Mouse (Mus musculus) CD4-positive, CD25-positive, alpha-beta regulatory T cell (primary cell): ENCODE results near the gene E330017A01Rik. TPM values are rescaled to one million over a fixed set of nuclear protein-coding genes. Genes with fewer than 3 reads are reported as not detected.

ENCODE experiments used
- polyA plus RNA-seq: library from polyadenylated mRNA; unstranded; fragments of 100-300 nt; shearing (Covaris generic); gene quantifications from one replicate; pipeline ENCODE4 v1.2.1, GENCODE M21; 2017

E330017A01Rik gene
- not detected for polyA plus RNA-seq

DNA sequence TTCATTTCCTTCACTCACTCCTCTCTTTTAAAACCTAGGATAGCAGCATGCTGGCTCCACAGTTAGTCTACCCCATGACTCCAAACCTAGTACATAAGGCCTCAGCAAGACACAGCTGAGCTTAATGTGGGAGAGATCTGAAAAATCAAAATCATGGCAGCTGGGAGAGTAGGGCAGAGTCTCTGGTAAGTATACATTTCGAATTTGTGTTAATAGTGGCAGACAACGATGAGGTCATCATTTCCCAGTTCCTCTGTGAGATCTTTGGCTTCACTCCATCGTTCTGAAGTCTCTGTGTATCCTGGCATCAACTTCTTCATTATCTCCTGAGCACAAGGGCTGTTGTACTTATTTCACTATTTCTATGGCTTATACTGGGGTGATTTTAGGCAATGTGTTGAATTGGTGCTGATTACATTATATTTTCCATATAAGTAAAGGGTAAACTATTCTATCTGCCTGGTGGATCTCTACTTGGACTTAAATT, at the start of gene E330017A01Rik:
E330017A01Rik (minus strand) TSS at position 51 of the 487 bp plus-strand sequence.

GRCm38 (mm10) chr16:58669917-58670630, 31.5 kb upstream of the E330017A01Rik start, which contains the start of gene Cpox:
Gene Cpox, plus strand, starts transcription at chr16:58670292.

GRCm38 (mm10) chr16:58616878-58617277, 21.7 kb downstream of the E330017A01Rik start, which contains the start of gene Gm813:
Gene Gm813, minus strand, starts transcription at chr16:58616978.

Other genes with a start within 250 kb of the E330017A01Rik start
- gene Dcbld2, start 230.3 kb downstream of the E330017A01Rik start, polyA plus RNA-seq = 0.26 TPM
- 8.7 TPM for gene St3gal6, start 114.5 kb downstream of the E330017A01Rik start, polyA plus RNA-seq
- gene Gm813, start 21.8 kb downstream of the E330017A01Rik start, polyA plus RNA-seq = not detected
- gene Cpox, start 31.6 kb upstream of the E330017A01Rik start, polyA plus RNA-seq = 39.9 TPM
- 9.6 TPM for gene Gpr15, start 80.3 kb upstream of the E330017A01Rik start, polyA plus RNA-seq
- gene Cldnd1, start 89.2 kb upstream of the E330017A01Rik start, polyA plus RNA-seq = 80.9 TPM
- gene Olfr172, start 124.4 kb upstream of the E330017A01Rik start, polyA plus RNA-seq = not detected
- gene Olfr173, start 161.5 kb upstream of the E330017A01Rik start, polyA plus RNA-seq = 0.77 TPM
- not detected for gene Olfr175-ps1, start 188.0 kb upstream of the E330017A01Rik start, polyA plus RNA-seq
- gene Olfr177, start 236.0 kb upstream of the E330017A01Rik start, polyA plus RNA-seq = not detected